Mouse (Mus musculus) neutrophil, adult 5-6 weeks (primary cell): ENCODE results near the gene Arhgef18. TPM values are rescaled to one million over a fixed set of nuclear protein-coding genes. Genes with fewer than 3 reads are reported as not detected.

Experiments
- ATAC-seq: fragments of 151-379, 151-347 bp; 2 replicates; pipeline ENCODE4 v1.8.0; 2017; ENCODE audit warnings: mild to moderate bottlenecking, moderate TSS enrichment; ENCODE audit not compliant: insufficient number of reproducible peaks, poor library complexity, low FRiP score, severe bottlenecking; ENCODE audit errors: extremely low read depth
- total RNA-seq: library from RNA; stranded (forward); fragments of 200-1000 nt; gene quantifications from 2 replicates; pipeline ENCODE4 v1.2.3, GENCODE M21; 2017

The Arhgef18 gene
- total RNA-seq, 1 experiment from 2014 or later: 187 TPM

GRCm38 (mm10) chr8:3389506-3389905 lies 3.3 kb upstream of the Arhgef18 start:
- ATAC-seq: no peak

- no peak for ATAC-seq
These were observed 513 bp upstream of the Arhgef18 start for GRCm38 (mm10) chr8:3392293-3392692.

- ATAC-seq: no peak
These were observed 1.8 kb downstream of the Arhgef18 start for GRCm38 (mm10) chr8:3394600-3394999.

DNA sequence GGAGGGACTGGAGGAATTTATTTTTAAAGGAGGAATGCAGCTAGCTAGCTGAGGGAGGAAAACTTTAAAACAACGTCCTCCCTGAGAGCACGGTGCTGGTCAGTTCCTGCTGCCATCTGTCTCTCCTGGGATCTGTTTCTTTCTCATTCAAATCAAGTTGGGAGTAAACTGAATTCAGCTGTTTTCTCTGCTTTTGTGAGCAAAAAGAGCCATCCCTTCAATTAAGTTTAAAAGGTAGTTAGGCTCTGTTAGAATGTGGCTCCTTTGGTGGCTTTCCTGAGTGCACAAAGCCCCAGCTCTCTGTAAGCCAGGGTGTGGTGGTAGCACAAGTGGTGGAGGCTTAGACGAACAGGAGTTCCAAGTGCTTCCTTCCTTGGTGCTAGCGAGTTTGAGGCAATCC lies 2.4 kb downstream of the Arhgef18 start:
- no peak for ATAC-seq

GRCm38 (mm10) chr8:3397597-3397996 lies 4.8 kb downstream of the Arhgef18 start:
- no peak for ATAC-seq

DNA sequence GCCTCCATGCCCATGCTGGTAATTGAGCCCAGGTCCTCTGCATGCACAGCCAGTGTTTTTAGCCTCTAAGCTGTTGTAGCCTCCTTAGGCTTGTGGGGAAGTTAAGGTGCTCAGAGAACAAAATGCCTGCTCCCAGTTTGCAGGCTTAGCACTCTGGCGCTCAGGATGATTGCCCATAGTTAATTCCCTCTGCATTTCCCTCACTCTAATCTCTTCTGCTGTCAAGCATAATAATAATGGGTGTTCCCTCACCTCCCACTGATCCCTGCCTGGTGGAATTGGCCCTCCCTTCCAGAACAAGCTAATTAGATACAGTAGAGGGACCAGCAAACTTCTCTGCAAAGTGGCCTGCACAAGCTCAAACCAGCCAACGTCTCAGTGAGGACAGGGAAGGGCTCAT lies 7.7 kb downstream of the Arhgef18 start:
- no peak for ATAC-seq

GRCm38 (mm10) chr8:3407417-3407816 lies 14.6 kb downstream of the Arhgef18 start:
- ATAC-seq: no peak

GRCm38 (mm10) chr8:3411085-3411484 lies 18.3 kb downstream of the Arhgef18 start:
- ATAC-seq: no peak

DNA sequence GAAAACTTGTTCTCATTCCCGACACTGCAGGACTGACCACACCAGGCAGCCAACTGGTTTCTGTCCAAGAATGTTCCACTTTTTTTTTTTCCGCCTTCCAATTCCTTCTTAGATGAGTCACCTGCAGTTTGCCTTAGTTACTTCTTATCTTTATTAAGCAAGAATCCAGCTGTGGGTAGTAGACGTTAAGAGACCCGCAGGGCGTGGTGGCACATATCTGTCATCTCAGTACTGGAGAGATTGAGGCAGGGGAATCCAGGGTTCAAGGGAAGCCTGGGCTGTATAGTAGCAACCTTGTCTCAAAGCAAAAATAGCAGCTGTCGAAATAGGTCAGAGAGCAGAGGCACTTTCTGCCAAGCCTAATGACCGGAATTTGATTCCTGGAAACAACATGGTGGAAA lies 19.1 kb downstream of the Arhgef18 start:
- ATAC-seq: no peak

- no peak for ATAC-seq
These were observed 20.0 kb downstream of the Arhgef18 start for GRCm38 (mm10) chr8:3412816-3413215.

DNA sequence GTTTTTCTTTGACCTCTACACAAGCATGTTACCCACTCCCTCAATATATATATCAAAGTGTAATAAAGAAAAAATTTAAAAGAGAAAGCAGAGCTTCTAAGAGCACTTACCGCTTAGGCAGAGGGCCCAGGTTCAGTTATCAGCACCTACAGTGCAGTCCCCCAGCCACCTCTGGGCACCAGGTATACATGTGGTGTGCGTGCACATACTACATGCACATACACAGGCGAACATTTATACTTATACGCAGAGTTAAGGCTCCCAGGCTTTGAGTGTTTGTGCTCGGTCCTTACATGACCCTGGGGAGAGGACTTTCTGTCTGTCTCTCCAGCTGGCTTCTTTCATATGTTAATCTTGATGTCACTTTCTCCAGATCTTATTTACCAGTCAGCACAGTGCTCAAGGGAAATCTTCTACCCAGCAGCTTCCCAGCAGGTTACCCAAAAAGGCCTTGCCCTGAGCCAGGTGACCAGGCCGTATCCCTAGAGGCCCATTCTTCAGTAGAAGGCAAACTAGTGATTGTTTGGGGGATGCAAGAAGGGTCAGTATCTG lies 21.9 kb downstream of the Arhgef18 start:
- ATAC-seq: no peak

DNA sequence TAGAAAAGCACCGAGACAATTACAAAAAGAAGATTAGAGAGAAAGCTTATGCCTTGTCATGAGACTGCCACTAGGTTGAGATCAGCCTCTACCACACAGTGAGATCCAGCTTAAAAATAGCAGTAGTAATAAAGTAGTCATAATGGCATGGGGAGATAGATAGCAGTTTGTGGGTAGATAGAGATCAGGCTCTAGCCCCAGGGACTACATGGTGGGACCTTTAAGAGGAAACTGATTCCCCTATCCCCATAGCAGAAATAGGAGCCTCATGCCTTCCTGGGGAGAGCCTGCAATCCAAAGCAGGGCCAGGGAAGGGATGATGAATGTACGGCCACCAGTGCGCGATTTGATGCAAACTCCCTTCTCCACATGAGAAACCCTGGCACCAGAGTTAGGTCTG lies 22.5 kb downstream of the Arhgef18 start:
- ATAC-seq: no peak

- no peak for ATAC-seq
These were observed 22.9 kb downstream of the Arhgef18 start for GRCm38 (mm10) chr8:3415661-3416060.

DNA sequence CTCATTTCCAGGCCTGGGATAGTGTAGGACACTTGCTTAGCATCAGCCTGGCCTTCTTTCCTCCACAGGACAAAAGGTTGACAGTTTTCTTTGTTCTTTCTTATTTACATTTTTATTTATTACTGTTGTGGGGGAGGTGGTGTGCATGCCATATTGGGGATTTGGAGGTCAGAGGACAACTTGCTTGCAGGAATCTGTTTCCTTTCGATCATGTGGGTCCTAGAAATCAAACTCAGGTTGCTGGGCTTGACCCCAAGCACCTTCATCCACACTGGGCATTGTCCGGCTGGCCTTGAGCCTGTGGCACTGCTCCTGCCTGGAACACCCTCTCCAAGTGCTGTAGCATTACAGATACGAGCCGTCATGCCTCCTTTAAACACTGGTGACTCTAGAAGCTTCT lies 24.0 kb downstream of the Arhgef18 start:
- ATAC-seq: no peak

DNA sequence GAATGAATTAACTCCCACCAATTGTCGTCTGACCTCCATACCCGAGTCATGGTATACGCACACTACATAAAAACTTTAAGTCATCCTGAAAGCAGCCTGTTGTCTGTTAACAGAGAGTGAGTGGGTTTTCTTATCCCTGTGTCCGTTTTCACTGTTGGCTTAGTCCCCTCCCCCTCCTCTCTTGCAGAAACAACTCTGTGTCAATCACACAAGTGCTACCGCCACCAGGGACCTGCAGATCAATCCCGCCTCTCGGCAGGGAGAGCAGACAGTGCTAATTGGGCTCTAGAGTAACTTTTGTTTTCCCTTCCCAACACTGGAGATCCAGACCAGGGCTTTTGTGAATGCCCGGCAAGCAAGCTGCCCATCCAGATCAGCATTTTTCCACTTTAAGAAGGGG lies 24.6 kb downstream of the Arhgef18 start:
- ATAC-seq: no peak

DNA sequence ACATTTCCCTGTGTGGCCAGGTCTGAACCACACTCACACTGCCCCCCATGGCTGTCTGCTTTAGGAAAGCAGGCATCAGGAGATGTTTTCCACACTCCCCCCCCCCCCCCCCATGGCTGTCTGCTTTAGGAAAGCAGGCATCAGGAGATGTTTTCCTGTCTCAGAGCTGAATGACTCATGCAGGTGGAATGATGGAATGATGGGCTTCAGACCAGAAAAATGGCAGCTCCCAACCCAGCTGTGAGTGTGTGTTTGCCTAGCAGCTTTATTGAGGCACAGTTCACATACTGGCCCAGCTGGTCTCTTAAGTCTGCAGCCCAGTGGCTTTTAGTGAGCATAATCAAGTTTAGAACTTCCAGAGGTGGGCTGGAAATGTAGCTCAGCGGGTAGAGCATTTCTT lies 25.3 kb downstream of the Arhgef18 start:
- no peak for ATAC-seq

GRCm38 (mm10) chr8:3420105-3420706 lies 27.4 kb downstream of the Arhgef18 start:
- no peak for ATAC-seq

DNA sequence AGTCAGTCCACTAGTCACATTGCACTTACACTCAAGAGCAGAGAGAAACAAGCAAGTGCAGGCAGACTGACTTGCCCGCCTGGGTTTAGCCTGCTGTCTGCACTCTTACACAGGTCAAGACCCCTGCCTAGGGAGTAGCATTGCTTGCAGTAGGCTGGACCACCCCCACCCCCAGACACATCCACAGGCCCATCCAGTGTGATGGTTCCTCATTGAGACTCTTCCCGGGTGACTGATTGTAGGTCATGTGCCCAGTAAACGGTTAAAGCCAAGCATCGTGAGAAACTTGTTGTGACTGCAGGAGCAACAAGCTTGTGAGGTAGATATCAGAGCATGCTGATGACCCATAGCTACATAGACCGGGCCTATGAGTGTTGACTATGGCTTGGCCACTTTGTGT lies 28.7 kb downstream of the Arhgef18 start:
- ATAC-seq: no peak

- no peak for ATAC-seq
These were observed 32.4 kb downstream of the Arhgef18 start for GRCm38 (mm10) chr8:3425217-3425616.

DNA sequence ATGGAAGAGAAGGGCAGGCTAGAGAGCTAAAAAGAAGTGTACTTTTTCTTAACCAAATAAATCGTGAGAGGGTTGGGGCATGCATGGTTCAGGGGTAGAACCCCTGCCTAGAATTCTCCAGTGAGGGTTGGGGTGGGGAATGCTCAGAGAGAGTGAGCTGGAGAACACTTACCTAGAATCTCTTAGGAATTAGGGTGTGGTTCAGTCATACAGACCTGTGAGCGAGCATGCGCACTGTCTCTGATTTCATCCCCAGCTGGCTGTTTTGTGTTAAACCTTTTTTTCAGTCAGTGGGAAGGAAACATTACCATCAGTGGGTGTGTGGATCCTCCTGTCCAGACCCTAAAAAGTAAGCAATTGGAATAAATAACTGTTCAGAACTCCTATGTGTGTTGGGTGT lies 33.4 kb downstream of the Arhgef18 start:
- no peak for ATAC-seq

- ATAC-seq: no peak
These were observed 35.6 kb downstream of the Arhgef18 start for GRCm38 (mm10) chr8:3428426-3428825.
